Mouse (Mus musculus) C2C12 (cell line): ENCODE data around the gene Tcf12.

Experiments
- CEBPB ChIP-seq: IDR thresholded peaks from one replicate; pipeline ENCODE4 v1.6.1; 2011; ENCODE audit warnings: low read depth, mild to moderate bottlenecking, control low read depth, moderate library complexity
- CTCF ChIP-seq: IDR thresholded peaks from one replicate; pipeline ENCODE4 v1.5.1; 2011; ENCODE audit not compliant: control insufficient read depth, insufficient read depth, insufficient read length
- FOSL1 ChIP-seq: IDR thresholded peaks from one replicate; pipeline ENCODE4 v1.8.0; 2011; ENCODE audit warnings: mild to moderate bottlenecking, low read length; ENCODE audit not compliant: poor library complexity, insufficient read depth, severe bottlenecking
- MAX ChIP-seq: IDR thresholded peaks from one replicate; pipeline ENCODE4 v1.6.1; 2011; ENCODE audit warnings: mild to moderate bottlenecking, control low read depth
- MYOD1 ChIP-seq: IDR thresholded peaks from one replicate; pipeline ENCODE4 v1.6.1; 2011; ENCODE audit warnings: low read depth; ENCODE audit not compliant: control insufficient read depth, insufficient read length
- MYOG ChIP-seq: IDR thresholded peaks from one replicate; pipeline ENCODE4 v1.6.1; 2011; ENCODE audit not compliant: control insufficient read depth, insufficient read length; ENCODE audit errors: extremely low read depth
- USF1 ChIP-seq: IDR thresholded peaks from one replicate; pipeline ENCODE4 v1.6.1; 2011; ENCODE audit warnings: low read depth, mild to moderate bottlenecking, control low read depth, moderate library complexity

GRCm38 (mm10) chr9:72133089-72133771 lies 21.6 kb upstream of the Tcf12 start:
- TF ChIP-seq CTCF (no peak), CEBPB (no peak), MAX (peak; percentile 18), FOSL1 (no peak), MYOD1 (peak; percentile 21), MYOG (no peak), USF1 (no peak)
